Mouse (Mus musculus): Measurements from ENCODE around the gene Fam168a.

GRCm38 (mm10) chr7:100866675-100867074 lies 160.2 kb downstream of the Fam168a start:
- TF ChIP-seq POLR2A (IDR thresholded peaks at IDR 0.05; ENCODE audit: control insufficient read depth in 1 of 2, insufficient read depth in 1 of 2, low read depth in 1 of 2, low read length in 2 of 2, poor library complexity in 1 of 2) (no peak), CTCF (IDR thresholded peaks at IDR 0.05 in 2 of 3, conservative IDR thresholded peaks at IDR 0.05 in 1 of 3; ENCODE audit: control insufficient read depth in 1 of 3, insufficient read depth in 1 of 3, low read depth in 2 of 3, low read length in 3 of 3, poor library complexity in 1 of 3, severe bottlenecking in 1 of 3) (peak; percentile 74 to 90 (median 84)), HCFC1 (IDR thresholded peaks at IDR 0.05; ENCODE audit: low read depth, low read length) (no peak), POLR2AphosphoS2 (IDR thresholded peaks at IDR 0.05; ENCODE audit: low read length) (no peak), BHLHE40 (IDR thresholded peaks at IDR 0.05; ENCODE audit: borderline replicate concordance, low read depth, low read length) (no peak), MYC (IDR thresholded peaks at IDR 0.05; ENCODE audit: low read depth, low read length) (no peak), MYB (IDR thresholded peaks at IDR 0.05; ENCODE audit: low read depth, low read length) (no peak), ELF1 (IDR thresholded peaks at IDR 0.05; ENCODE audit: low read depth, low read length) (no peak), CHD1 (IDR thresholded peaks at IDR 0.05; ENCODE audit: low read depth, low read length) (no peak), NRF1 (IDR thresholded peaks at IDR 0.05; ENCODE audit: insufficient read depth, low read depth, low read length, poor library complexity, severe bottlenecking) (no peak), MAFK (IDR thresholded peaks at IDR 0.05; ENCODE audit: borderline replicate concordance, low read depth, low read length) (no peak), ZNF384 (IDR thresholded peaks at IDR 0.05; ENCODE audit: low read depth, low read length) (no peak), NELFE (IDR thresholded peaks at IDR 0.05; ENCODE audit: low read depth, low read length) (no peak)
